Mouse (Mus musculus) hindbrain, postnatal 0 days (tissue): ENCODE measurements around the gene Cyb561. TPM values are rescaled to one million over a fixed set of nuclear protein-coding genes. Genes with fewer than 3 reads are reported as not detected.
A peak's percentile ranks its signal among the peaks of the same experiment; 100 is the strongest.

ENCODE experiments used
- ATAC-seq: fragments of 200-750 bp; cut with Nextera tagmentation; 2 replicates; pipeline ENCODE4 v1.8.0; 2017; ENCODE audit warnings: mild to moderate bottlenecking, moderate TSS enrichment, moderate library complexity
- DNase-seq: peaks from one replicate; pipeline ENCODE4 v3.0.0-alpha.2; 2015; ENCODE audit warnings: low spot score
- H3K27ac ChIP-seq: fragments of 300-500 bp; sonication (generic); 2 replicates; pipeline ENCODE4 v1.5.1; 2014; ENCODE audit warnings: mild to moderate bottlenecking
- H3K27me3 ChIP-seq: fragments of 300-500 bp; sonication (generic); 2 replicates; pipeline ENCODE4 v1.6.1; 2014; ENCODE audit warnings: low read length, mixed read lengths; ENCODE audit not compliant: insufficient read depth
- H3K36me3 ChIP-seq: fragments of 300-500 bp; sonication (generic); 2 replicates; pipeline ENCODE4 v1.6.1; 2014; ENCODE audit warnings: low read length, mixed read lengths; ENCODE audit not compliant: insufficient read depth
- H3K4me1 ChIP-seq: fragments of 300-500 bp; sonication (generic); 2 replicates; pipeline ENCODE4 v1.6.1; 2014; ENCODE audit warnings: antibody characterized with exemption, low read length, mixed read lengths; ENCODE audit not compliant: insufficient read depth
- H3K4me2 ChIP-seq: fragments of 300-500 bp; sonication (generic); 2 replicates; pipeline ENCODE4 v1.6.1; 2014; ENCODE audit warnings: low read depth, mild to moderate bottlenecking, low read length, moderate library complexity, mixed read lengths
- H3K4me3 ChIP-seq: fragments of 300-500 bp; sonication (generic); 2 replicates; pipeline ENCODE4 v1.5.1; 2014; ENCODE audit warnings: low read length
- H3K9ac ChIP-seq: fragments of 300-500 bp; sonication (generic); replicated peaks from 2 replicates; pipeline ENCODE4 v1.6.1; 2014; ENCODE audit warnings: mild to moderate bottlenecking, low read length, moderate library complexity, mixed read lengths
- H3K9me3 ChIP-seq: fragments of 300-500 bp; sonication (generic); 2 replicates; pipeline ENCODE4 v1.6.1; 2016; ENCODE audit warnings: low read length, mixed read lengths
- CTCF ChIP-seq: IDR thresholded peaks from 2 replicates; pipeline ENCODE4 v1.5.1; 2016; ENCODE audit warnings: antibody characterized with exemption, control low read depth, low read depth
- WGBS: fragments of 180-500 bp; shearing (Covaris S2); extraction: QIAGEN DNeasy Blood & Tissue Kit; methylation state at CpG from one replicate; pipeline ENCODE4 v1.1.7; 2014; 5-methylcytosine and 5-hydroxymethylcytosine counted together
- polyA plus RNA-seq: library from polyadenylated mRNA; unstranded; fragments of >200 nt; fragmentation: Nextera tagmentation; extraction: Ambion mirVana; gene quantifications from 2 replicates; pipeline ENCODE4 v1.2.1, GENCODE M21; 2015
- total RNA-seq: library from RNA; depleted of rRNA; stranded (reverse); fragments of >200 nt; gene quantifications from 2 replicates; pipeline ENCODE4 v1.2.3, GENCODE M21; 2014

The Cyb561 gene
- total and polyA plus RNA-seq, 2 experiments from 2014 or later = 52.9 to 57.8 TPM

DNA sequence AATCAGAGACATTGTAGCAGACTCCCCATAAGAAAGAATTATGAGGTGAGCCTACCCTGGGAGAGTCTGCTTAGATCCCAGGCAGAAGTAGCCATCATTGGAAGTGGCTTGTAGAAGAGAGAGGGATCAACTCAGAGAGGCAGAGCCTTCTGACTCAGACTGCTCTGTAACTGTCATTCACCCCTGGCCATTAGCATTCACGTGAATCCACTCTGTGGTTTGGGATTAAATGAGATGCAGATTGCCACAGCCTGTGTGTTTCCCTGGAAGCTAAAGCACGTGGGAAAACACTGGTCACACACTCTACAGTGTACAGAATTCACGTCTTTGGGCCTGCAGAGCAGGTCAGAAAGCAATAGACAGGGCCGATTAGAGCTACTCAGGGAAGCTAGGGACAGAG is 31.3 kb upstream of the Cyb561 start:
- no peaks in the 10 kb centered on the region for H3K27me3 ChIP-seq
- no peaks in the 10 kb centered on the region for H3K36me3 ChIP-seq
- no peak overlapping the region for H3K27ac ChIP-seq
- H3K9ac ChIP-seq = no peak overlapping the region
- no peak for ATAC-seq
- H3K4me2 ChIP-seq = no peak overlapping the region
- H3K4me3 ChIP-seq = no peak overlapping the region
- WGBS = 62% methylated on average over 4 of the region's 4 CpGs
- no peaks in the 10 kb centered on the region for H3K4me1 ChIP-seq
- H3K9me3 ChIP-seq = no peaks in the 10 kb centered on the region
- DNase-seq = no peak
- TF ChIP-seq CTCF = no peak

DNA sequence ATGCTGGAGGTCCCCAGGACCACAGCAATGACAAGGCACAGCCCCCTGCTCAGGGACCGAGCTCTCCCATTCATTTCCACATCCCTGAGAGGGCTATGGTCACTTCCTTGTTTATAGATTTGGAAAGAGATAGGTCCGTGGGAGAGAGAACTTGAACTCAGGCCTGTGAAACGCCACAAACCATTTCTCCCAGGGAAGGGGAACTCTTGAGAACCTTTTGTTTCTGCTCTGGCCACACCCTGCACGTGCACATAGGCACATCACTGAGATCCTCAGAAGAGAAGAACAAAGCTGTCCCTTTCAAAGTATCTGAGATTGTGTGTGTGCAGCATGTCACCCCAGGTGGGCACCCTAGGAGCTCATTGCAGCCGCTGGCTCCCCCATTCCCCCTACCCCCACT is 25.5 kb upstream of the Cyb561 start:
- no peak for ATAC-seq
- Histone ChIP-seq H3K27ac (no peak overlapping the region), H3K4me1 (no peaks in the 10 kb centered on the region), H3K27me3 (no peaks in the 10 kb centered on the region), H3K9ac (no peak overlapping the region), H3K4me3 (no peak overlapping the region), H3K9me3 (no peaks in the 10 kb centered on the region), H3K36me3 (no peaks in the 10 kb centered on the region), H3K4me2 (no peak overlapping the region)
- WGBS = 62% methylated on average over 5 of the region's 5 CpGs
- DNase-seq = no peak
- TF ChIP-seq CTCF = no peak

DNA sequence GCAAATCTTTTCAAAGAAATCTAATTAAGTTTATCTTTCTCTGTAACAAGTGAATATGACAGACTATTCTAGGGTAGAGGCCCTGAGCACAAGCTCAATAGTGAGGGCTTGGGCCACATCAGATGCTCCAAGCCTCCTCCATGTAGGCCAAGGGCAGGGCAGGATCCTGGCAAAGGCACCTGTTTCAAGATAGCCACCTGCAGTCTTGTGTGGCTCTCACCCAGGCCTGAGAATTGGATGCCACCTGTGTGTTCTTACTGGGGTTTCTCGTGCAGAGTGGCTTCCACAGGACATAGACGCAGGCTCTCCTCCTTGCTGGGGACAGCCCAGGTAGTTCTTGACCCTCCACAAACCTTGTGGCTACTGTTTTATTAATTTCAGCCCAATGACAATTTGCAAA is 25.1 kb upstream of the Cyb561 start:
- Histone ChIP-seq H3K36me3 (no peaks in the 10 kb centered on the region), H3K4me1 (no peaks in the 10 kb centered on the region), H3K27ac (no peak overlapping the region), H3K4me3 (no peak overlapping the region), H3K9me3 (no peaks in the 10 kb centered on the region), H3K27me3 (no peaks in the 10 kb centered on the region), H3K4me2 (no peak overlapping the region), H3K9ac (no peak overlapping the region)
- DNase-seq = no peak
- WGBS = 85% methylated on average over 2 of the region's 2 CpGs
- no peak for ATAC-seq
- no peak for TF ChIP-seq CTCF

DNA sequence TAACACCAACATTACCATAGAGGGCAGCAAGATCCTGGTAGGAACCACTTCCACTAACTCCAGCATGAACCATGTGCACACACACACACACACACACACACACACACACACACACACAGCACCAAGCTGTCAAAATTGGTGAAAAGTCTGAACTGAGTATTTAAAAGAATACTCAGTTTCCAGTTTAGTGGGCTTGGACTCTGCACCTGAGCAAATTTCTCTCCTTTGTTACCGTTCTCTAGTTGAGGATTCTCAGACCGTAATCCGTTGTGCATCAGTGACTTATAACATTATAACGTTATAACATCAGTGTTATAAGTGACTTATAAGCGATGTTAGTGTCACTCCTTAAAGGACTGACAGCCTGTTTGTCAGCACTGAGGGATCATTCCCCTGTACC is 22.5 kb upstream of the Cyb561 start:
- 91% methylated on average over 5 of the region's 5 CpGs for WGBS
- no peaks in the 10 kb centered on the region for H3K36me3 ChIP-seq
- H3K9me3 ChIP-seq = no peaks in the 10 kb centered on the region
- H3K27me3 ChIP-seq = no peaks in the 10 kb centered on the region
- H3K9ac ChIP-seq = no peak overlapping the region
- H3K4me3 ChIP-seq = no peak overlapping the region
- no peaks in the 10 kb centered on the region for H3K4me1 ChIP-seq
- ATAC-seq = 0 out of 2 replicates have a peak, but pooled peaks have one; percentile 8
- TF ChIP-seq CTCF = no peak
- no peak for DNase-seq
- no peak overlapping the region for H3K27ac ChIP-seq
- no peak overlapping the region for H3K4me2 ChIP-seq

DNA sequence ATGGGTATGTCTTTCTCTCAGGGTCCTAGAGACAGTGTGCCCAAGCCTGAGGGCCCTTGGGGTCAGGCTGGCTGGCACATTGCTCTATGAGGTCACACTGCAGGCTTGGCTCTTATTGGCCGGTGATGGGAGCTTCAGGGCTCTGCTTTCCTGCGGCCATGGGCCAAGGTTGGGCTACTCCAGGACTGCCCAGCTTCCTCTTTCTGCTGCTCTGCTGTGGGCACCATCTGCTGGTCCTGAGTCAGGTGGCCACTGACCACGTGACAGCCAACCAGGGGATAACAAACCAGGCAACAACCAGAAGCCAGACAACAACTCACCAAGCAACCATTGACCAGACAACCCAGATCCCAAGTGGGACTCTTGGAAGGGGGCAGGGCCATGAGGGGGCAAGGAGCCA is 21.9 kb upstream of the Cyb561 start:
- no peak overlapping the region for H3K9ac ChIP-seq
- ATAC-seq = peak; percentile 43; the same call in 1 of the 2 replicates
- H3K27ac ChIP-seq = no peak overlapping the region
- H3K4me3 ChIP-seq = no peak overlapping the region
- H3K4me2 ChIP-seq = no peak overlapping the region
- no peak for TF ChIP-seq CTCF
- WGBS = 61% methylated on average over 3 of the region's 3 CpGs
- no peaks in the 10 kb centered on the region for H3K9me3 ChIP-seq
- no peaks in the 10 kb centered on the region for H3K36me3 ChIP-seq
- no peaks in the 10 kb centered on the region for H3K27me3 ChIP-seq
- no peaks in the 10 kb centered on the region for H3K4me1 ChIP-seq
- DNase-seq = no peak

DNA sequence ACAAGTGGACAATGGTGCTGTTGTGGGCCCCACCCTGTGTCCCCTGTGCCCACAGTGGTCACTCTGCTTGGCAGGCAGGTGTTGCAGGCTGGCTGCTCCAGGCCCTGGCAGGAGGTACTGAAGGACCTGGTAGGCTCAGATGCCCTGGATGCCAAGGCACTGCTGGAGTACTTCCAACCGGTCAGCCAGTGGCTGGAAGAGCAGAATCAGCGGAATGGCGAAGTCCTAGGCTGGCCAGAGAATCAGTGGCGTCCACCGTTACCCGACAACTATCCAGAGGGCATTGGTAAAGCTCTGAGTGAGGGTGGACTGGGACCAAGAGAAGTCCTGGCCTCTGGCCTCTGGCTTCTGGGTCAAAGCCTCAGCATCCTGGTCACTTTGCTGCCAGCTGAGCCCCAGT is 21.5 kb upstream of the Cyb561 start:
- H3K9ac ChIP-seq = no peak overlapping the region
- no peaks in the 10 kb centered on the region for H3K27me3 ChIP-seq
- no peaks in the 10 kb centered on the region for H3K36me3 ChIP-seq
- no peaks in the 10 kb centered on the region for H3K4me1 ChIP-seq
- H3K4me3 ChIP-seq = no peak overlapping the region
- no peak overlapping the region for H3K4me2 ChIP-seq
- TF ChIP-seq CTCF = no peak
- no peak overlapping the region for H3K27ac ChIP-seq
- no peak for DNase-seq
- WGBS = 76% methylated on average over 6 of the region's 6 CpGs
- no peaks in the 10 kb centered on the region for H3K9me3 ChIP-seq
- ATAC-seq = no peak

DNA sequence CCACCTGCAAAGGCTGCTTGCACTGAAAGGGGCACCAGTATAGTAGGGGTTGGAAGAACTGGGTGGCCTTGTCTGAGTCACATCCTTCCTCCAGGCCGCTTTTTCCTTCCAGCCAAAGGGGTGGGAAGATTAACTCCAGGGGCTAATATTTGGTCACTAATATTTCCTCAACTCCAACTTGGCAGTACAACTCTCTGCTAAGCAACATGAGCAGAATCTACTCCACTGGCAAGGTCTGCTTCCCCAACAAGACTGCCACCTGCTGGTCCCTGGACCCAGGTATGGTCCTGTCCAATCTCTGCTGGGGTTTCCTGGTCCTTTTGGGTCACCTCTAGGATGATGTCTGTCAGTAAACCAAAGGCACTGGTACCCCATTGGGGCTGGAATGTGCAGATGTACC is 16.4 kb upstream of the Cyb561 start:
- H3K4me1 ChIP-seq = 0 out of 2 replicates have a peak, but pooled peaks cover 8% of the 10 kb centered on the region
- peak; percentile 64 for TF ChIP-seq CTCF
- no peaks in the 10 kb centered on the region for H3K36me3 ChIP-seq
- H3K9me3 ChIP-seq = no peaks in the 10 kb centered on the region
- no peaks in the 10 kb centered on the region for H3K27me3 ChIP-seq
- no peak overlapping the region for H3K9ac ChIP-seq
- H3K4me3 ChIP-seq = no peak overlapping the region
- no peak overlapping the region for H3K27ac ChIP-seq
- ATAC-seq (no peak), DNase-seq (peak; percentile 60)
- H3K4me2 ChIP-seq = peak overlapping the region; percentile 88; the same call in 1 of the 2 replicates
- whole genome bisulfite sequencing = 54% methylated on average over 1 of the region's 1 CpGs
